Mouse (Mus musculus) erythroblast, embryonic 14.5 days (primary cell): ENCODE data around the gene Abca4.

ENCODE experiments used
- GATA1 ChIP-seq: IDR thresholded peaks from 2 replicates; pipeline ENCODE4 v1.6.1; 2012; ENCODE audit warnings: low read length, inconsistent platforms, mixed read lengths
- TAL1 ChIP-seq: IDR thresholded peaks from 3 replicates; pipeline ENCODE4 v1.6.1; 2012; ENCODE audit warnings: low read length, inconsistent platforms, mixed read lengths

DNA sequence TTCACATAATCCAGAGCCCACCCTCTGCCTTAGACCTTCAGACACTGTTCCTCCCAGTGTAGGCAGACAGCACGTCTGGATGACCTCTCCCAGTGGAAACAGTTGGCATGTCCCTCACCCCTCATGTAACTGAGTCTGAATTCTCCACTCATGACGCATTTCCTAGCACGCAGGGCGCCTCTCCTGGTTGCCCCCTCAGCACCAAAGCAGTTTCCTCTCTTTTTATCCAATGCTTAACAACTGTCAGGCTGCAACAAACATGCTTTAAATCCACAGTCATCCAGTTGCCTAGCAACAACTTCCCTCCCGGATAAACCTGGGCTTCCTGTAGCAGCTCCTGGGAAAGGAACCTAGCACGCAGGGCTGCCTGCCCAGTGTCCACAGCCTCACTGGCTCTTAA, 33.9 kb downstream of the Abca4 start:
- TF ChIP-seq GATA1 (no peak), TAL1 (no peak)
